Mouse (Mus musculus): ENCODE results near the gene Kdm4b. TPM values are rescaled to one million over a fixed set of nuclear protein-coding genes. Genes with fewer than 3 reads are reported as not detected.

Kdm4b gene
- polyA plus RNA-seq, 1 experiment: not detected

GRCm38 (mm10) chr17:56447716-56448115, 121.9 kb downstream of the Kdm4b start:
- peaks cover 57% of the 10 kb centered on the region for H3K4me1 ChIP-seq (ENCODE audit: control insufficient read depth, insufficient read depth, low read length)
- H3K4me3 ChIP-seq (ENCODE audit: insufficient read depth, low read depth, low read length): no peak overlapping the region
- 83% methylated on average over 2 of the region's 2 CpGs for WGBS
- no peak for TF ChIP-seq POLR2A (IDR thresholded peaks at IDR 0.05; ENCODE audit: insufficient read depth, low read depth, low read length)
- no peak for TF ChIP-seq CTCF (IDR thresholded peaks at IDR 0.05; ENCODE audit: insufficient read depth, low read depth, low read length)
- no peak overlapping the region for H3K27ac ChIP-seq (ENCODE audit: insufficient read depth, low read depth, low read length)

Other genes with a start within 250 kb of the Kdm4b start
- 483 TPM in 1 of 2 replicates, not detected in the other for gene Hdgfl2, start 246.4 kb upstream of the Kdm4b start, polyA plus RNA-seq (2012; ENCODE audit: insufficient read depth, insufficient read length, low replicate concordance, missing spikeins)
- not detected in 2 replicates for gene Plin4, start 216.3 kb upstream of the Kdm4b start, polyA plus RNA-seq (2012; ENCODE audit: insufficient read depth, insufficient read length, low replicate concordance, missing spikeins)
- gene Plin5, start 208.5 kb upstream of the Kdm4b start, polyA plus RNA-seq (2012; ENCODE audit: insufficient read depth, insufficient read length, low replicate concordance, missing spikeins): not detected in 2 replicates
- gene Lrg1, start 204.1 kb upstream of the Kdm4b start, polyA plus RNA-seq (2012; ENCODE audit: insufficient read depth, insufficient read length, low replicate concordance, missing spikeins): not detected in 2 replicates
- not detected in 2 replicates for gene Sema6b, start 185.7 kb upstream of the Kdm4b start, polyA plus RNA-seq (2012; ENCODE audit: insufficient read depth, insufficient read length, low replicate concordance, missing spikeins)
- not detected in 2 replicates for gene Tnfaip8l1, start 163.6 kb upstream of the Kdm4b start, polyA plus RNA-seq (2012; ENCODE audit: insufficient read depth, insufficient read length, low replicate concordance, missing spikeins)
- not detected in 2 replicates for gene Mydgf, start 142.1 kb upstream of the Kdm4b start, polyA plus RNA-seq (2012; ENCODE audit: insufficient read depth, insufficient read length, low replicate concordance, missing spikeins)
- gene Dpp9, start 107.2 kb upstream of the Kdm4b start, polyA plus RNA-seq (2012; ENCODE audit: insufficient read depth, insufficient read length, low replicate concordance, missing spikeins): not detected in 2 replicates
- not detected in 2 replicates for gene Fem1a, start 69.3 kb upstream of the Kdm4b start, polyA plus RNA-seq (2012; ENCODE audit: insufficient read depth, insufficient read length, low replicate concordance, missing spikeins)
- not detected in 2 replicates for gene Ticam1, start 49.3 kb upstream of the Kdm4b start, polyA plus RNA-seq (2012; ENCODE audit: insufficient read depth, insufficient read length, low replicate concordance, missing spikeins)
- not detected in 2 replicates for gene Plin3, start 33.2 kb upstream of the Kdm4b start, polyA plus RNA-seq (2012; ENCODE audit: insufficient read depth, insufficient read length, low replicate concordance, missing spikeins)
- not detected in 2 replicates for gene Arrdc5, start 25.8 kb upstream of the Kdm4b start, polyA plus RNA-seq (2012; ENCODE audit: insufficient read depth, insufficient read length, low replicate concordance, missing spikeins)
- not detected in 2 replicates for gene Uhrf1, start 22.7 kb upstream of the Kdm4b start, polyA plus RNA-seq (2012; ENCODE audit: insufficient read depth, insufficient read length, low replicate concordance, missing spikeins)
- 198 and 241 TPM in 2 replicates for gene Ptprs, start 150.4 kb downstream of the Kdm4b start, polyA plus RNA-seq (2012; ENCODE audit: insufficient read depth, insufficient read length, low replicate concordance, missing spikeins)
- gene Znrf4, start 186.4 kb downstream of the Kdm4b start, polyA plus RNA-seq (2012; ENCODE audit: insufficient read depth, insufficient read length, low replicate concordance, missing spikeins): not detected in 2 replicates
- gene Gm20219, start 228.3 kb downstream of the Kdm4b start, polyA plus RNA-seq (2012; ENCODE audit: insufficient read depth, insufficient read length, low replicate concordance, missing spikeins): not detected in 2 replicates

Measured in olfactory bulb, adult 2 months (tissue).